Mouse (Mus musculus): Measurements from ENCODE around the gene Eci3.

The Eci3 gene

DNA sequence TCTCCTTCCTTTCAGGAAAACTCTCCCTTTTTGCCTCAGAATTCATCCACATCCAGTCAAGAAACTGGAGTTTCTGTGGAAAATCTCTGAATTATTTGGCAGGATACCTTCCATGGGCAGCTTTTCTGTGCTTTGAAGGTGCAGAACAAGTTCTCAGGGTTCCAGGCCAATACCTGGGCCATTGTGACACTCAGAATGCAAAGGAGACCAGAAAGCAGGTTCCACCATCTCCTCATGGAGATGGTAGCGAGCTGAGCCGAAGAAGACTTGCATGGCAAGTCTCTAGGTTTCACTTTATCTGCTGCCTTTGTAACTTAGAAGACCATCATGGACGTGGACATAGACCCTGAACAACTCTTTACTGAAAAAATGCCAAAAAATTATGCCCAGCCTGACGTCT, 39.4 kb downstream of the Eci3 start, which contains the start of the genes Fam217a and 4933417A18Rik:
Fam217a (minus strand) TSS at position 101 of the 400 bp plus-strand sequence.
4933417A18Rik (plus strand) TSS at position 200 of the 400 bp plus-strand sequence.
- DNase-seq = no peak

DNA sequence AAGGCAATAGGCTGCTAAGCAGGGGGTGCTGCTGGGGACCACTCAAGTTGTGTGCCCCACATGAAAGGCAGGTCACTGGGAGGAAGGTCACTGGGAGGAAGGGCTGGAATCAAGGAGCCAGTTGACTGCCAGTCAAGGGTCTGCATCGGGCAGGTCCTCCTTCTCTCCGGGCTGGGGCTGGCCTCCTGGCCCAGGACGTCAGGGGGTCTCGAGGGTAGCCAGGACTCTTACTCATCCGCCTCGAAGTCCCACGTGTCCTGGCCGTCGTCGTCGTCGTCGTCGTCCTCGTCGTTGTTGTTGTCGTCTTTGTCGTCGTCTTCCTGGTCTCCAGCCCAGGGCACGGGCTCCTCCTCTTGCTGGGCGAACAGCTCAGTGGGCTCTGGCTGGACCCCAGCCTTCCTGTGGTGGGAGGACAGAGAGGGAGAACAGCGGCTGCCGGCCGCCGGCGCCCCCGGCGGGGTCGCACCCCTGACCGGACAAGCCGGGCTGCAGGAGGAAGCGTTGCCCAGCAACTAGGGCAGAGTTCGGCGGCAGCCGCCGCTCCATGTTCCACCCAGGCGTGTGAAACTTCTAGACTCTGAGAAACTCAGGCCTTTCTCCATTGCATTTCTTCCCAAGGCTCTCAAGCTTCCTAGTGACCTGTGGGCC, 47.0 kb downstream of the Eci3 start:
- peak; percentile 7 to 25 for DNase-seq

DNA sequence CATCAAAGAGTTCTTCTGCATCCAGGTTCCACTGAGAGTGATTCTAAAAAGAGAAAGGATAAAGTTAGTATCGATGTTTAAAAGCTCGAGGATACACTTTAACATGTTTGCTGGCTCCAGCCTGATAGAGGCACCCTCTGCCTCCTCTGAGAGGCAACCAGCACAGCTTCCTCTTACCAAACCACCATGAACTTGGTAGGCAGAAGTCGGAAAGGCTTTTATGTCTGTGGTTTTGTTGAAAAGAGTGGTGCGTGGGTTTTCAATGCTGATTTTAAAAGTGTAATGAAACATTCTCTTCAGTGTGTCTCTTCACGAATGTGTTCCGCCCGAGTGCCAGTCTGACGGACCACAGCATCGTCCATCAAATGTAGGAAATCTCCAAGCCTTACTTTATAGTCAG, 49.0 kb downstream of the Eci3 start:
- DNase-seq = no peak

Measured in cerebellum, postnatal 14 days (tissue).